Mouse (Mus musculus) embryonic facial prominence, embryonic 12.5 days (tissue): ENCODE measurements around the gene Olfm2. TPM values are rescaled to one million over a fixed set of nuclear protein-coding genes. Genes with fewer than 3 reads are reported as not detected.

Experiments
- ATAC-seq: fragments of 200-750 bp; cut with Nextera tagmentation; 2 replicates; pipeline ENCODE4 v1.8.0; 2017; ENCODE audit not compliant: insufficient number of reproducible peaks, insufficient read depth, low FRiP score, low TSS enrichment
- H3K27ac ChIP-seq: fragments of 300-500 bp; sonication (generic); 2 replicates; pipeline ENCODE4 v1.5.1; 2016; ENCODE audit warnings: mild to moderate bottlenecking
- H3K27me3 ChIP-seq: fragments of 300-500 bp; sonication (generic); 2 replicates; pipeline ENCODE4 v1.6.1; 2016; ENCODE audit warnings: mild to moderate bottlenecking, moderate library complexity
- H3K36me3 ChIP-seq: fragments of 300-500 bp; sonication (generic); 2 replicates; pipeline ENCODE4 v1.6.1; 2016; ENCODE audit warnings: mild to moderate bottlenecking
- H3K4me1 ChIP-seq: fragments of 300-500 bp; sonication (generic); 2 replicates; pipeline ENCODE4 v1.6.1; 2016
- H3K4me2 ChIP-seq: fragments of 300-500 bp; sonication (generic); replicated peaks from 2 replicates; pipeline ENCODE4 v1.6.1; 2016; ENCODE audit warnings: mild to moderate bottlenecking, moderate library complexity
- H3K4me3 ChIP-seq: fragments of 300-500 bp; sonication (generic); 2 replicates; pipeline ENCODE4 v1.5.1; 2016; ENCODE audit warnings: mild to moderate bottlenecking
- H3K9ac ChIP-seq: fragments of 300-500 bp; sonication (generic); 2 replicates; pipeline ENCODE4 v1.6.1; 2016; ENCODE audit warnings: mild to moderate bottlenecking, moderate library complexity
- H3K9me3 ChIP-seq: fragments of 300-500 bp; sonication (generic); 2 replicates; pipeline ENCODE4 v1.6.1; 2016; ENCODE audit warnings: mild to moderate bottlenecking, moderate library complexity
- WGBS: fragments of 180-500 bp; shearing (Covaris S2); methylation state at CpG from one replicate; pipeline ENCODE4 v1.1.7; 2016; 5-methylcytosine and 5-hydroxymethylcytosine counted together
- polyA plus RNA-seq: library from polyadenylated mRNA; unstranded; fragments of >200 nt; fragmentation: Nextera tagmentation; extraction: Ambion mirVana; gene quantifications from 2 replicates; pipeline ENCODE4 v1.2.1, GENCODE M21; 2016

Olfm2 gene
- polyA plus RNA-seq, 1 experiment from 2014 or later, result 9.5 TPM

DNA sequence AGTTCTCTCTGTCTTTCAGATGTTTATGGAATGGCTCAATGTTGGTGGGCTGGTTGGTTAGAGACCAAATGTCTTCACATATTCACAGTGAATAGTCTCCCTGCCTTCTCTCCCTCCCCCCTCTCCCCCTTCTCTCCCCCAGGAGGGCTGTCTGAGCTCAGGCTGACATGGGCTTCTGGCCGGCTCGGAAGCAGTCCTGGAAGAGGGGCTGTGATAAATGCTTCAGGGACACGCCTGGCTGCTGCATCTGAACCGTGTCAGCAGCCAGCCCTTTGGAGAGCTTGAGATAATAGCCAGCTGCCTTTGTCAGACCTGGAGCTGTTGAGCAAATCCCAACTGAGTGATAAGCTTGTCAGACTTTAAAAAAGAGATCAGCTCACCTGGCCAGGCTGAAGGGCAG, 56.2 kb downstream of the Olfm2 start:
- no peak for ATAC-seq
- peaks cover 8% of the 10 kb centered on the region; the same call in 1 of the 2 replicates for H3K27me3 ChIP-seq
- no peak overlapping the region for H3K27ac ChIP-seq
- H3K9ac ChIP-seq, result no peak overlapping the region
- no peak overlapping the region for H3K4me3 ChIP-seq
- H3K4me1 ChIP-seq, result 0 out of 2 replicates have a peak, but pooled peaks cover 7% of the 10 kb centered on the region
- WGBS, result 6% methylated on average over 4 of the region's 4 CpGs
- no peaks in the 10 kb centered on the region for H3K9me3 ChIP-seq
- H3K36me3 ChIP-seq, result no peaks in the 10 kb centered on the region
- H3K4me2 ChIP-seq, result no peak overlapping the region

DNA sequence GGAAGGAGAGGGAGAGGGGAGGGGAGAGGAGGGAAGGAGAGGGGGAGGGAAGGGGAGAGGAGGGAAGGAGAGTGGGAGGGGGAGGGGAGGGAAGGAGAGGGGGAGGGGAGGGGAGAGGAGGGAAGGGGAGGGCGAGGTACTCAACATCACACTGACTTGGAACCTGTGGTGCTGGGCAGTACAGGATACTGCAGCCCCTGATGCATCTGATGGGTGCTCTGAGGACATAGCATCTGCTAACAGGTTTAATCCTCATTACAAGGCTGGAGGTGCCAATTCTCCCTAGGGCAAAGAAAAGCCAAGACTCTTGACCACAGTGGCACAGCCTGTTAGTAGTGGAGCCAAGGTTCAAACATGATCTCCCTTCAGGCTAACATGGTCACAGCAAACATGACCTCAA, 56.7 kb downstream of the Olfm2 start:
- Histone ChIP-seq H3K9ac (no peak overlapping the region), H3K27me3 (peaks cover 6% of the 10 kb centered on the region; the same call in 1 of the 2 replicates), H3K27ac (no peak overlapping the region), H3K4me2 (no peak overlapping the region), H3K36me3 (no peaks in the 10 kb centered on the region), H3K4me3 (no peak overlapping the region), H3K9me3 (no peaks in the 10 kb centered on the region), H3K4me1 (0 out of 2 replicates have a peak, but pooled peaks cover 4% of the 10 kb centered on the region)
- WGBS, result 40% methylated on average over 1 of the region's 1 CpGs
- no peak for ATAC-seq

DNA sequence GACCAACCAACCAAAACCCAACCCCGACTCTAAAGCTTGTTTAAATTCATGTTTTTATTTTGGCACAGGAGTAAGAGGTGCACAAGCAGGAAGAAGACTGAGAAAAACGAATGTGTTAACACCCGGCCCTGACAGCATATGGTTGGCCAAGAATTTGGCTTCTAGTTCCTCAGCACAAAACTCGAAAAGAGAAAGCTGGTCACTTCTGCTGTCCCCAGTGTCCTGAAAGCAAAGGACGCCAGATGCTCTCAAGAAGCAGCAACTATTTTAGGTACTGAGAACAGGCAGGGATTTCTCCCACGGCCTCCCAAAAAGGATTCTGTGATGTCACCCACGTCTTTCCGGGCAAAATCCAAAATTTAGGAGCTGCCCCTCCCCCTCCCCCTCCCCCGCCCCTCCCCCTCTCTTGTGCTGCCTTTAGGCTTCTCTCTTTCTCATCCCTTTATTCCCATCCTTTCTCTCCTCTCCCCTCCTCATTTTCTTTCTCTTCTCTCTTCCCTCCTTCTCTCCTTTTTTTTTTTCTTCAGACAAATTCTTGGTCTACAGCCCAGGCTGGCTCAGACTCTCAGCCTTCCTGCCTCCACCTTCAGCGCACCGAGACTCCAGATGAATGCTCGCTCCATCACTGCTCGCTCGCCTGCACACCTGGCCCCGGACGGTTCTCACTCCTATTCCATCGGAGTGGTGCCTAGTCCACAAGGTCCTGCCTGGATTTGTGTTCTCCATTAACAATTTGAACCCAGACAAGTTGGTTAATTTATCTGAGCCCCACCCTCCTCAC, 60.9 kb downstream of the Olfm2 start:
- Histone ChIP-seq H3K27me3 (no peaks in the 10 kb centered on the region), H3K4me3 (no peak overlapping the region), H3K9ac (no peak overlapping the region), H3K27ac (no peak overlapping the region), H3K36me3 (no peaks in the 10 kb centered on the region), H3K4me2 (no peak overlapping the region), H3K4me1 (0 out of 2 replicates have a peak, but pooled peaks cover 4% of the 10 kb centered on the region), H3K9me3 (no peaks in the 10 kb centered on the region)
- ATAC-seq, result no peak
- WGBS, result 59% methylated on average over 17 of the region's 17 CpGs

GRCm38 (mm10) chr9:20682389-20682722, 63.8 kb downstream of the Olfm2 start:
- Histone ChIP-seq H3K9me3 (no peaks in the 10 kb centered on the region), H3K27ac (no peak overlapping the region), H3K4me3 (no peak overlapping the region), H3K4me1 (no peaks in the 10 kb centered on the region), H3K36me3 (no peaks in the 10 kb centered on the region), H3K9ac (no peak overlapping the region), H3K4me2 (no peak overlapping the region), H3K27me3 (no peaks in the 10 kb centered on the region)
- ATAC-seq, result no peak
- 51% methylated on average over 2 of the region's 2 CpGs for WGBS

DNA sequence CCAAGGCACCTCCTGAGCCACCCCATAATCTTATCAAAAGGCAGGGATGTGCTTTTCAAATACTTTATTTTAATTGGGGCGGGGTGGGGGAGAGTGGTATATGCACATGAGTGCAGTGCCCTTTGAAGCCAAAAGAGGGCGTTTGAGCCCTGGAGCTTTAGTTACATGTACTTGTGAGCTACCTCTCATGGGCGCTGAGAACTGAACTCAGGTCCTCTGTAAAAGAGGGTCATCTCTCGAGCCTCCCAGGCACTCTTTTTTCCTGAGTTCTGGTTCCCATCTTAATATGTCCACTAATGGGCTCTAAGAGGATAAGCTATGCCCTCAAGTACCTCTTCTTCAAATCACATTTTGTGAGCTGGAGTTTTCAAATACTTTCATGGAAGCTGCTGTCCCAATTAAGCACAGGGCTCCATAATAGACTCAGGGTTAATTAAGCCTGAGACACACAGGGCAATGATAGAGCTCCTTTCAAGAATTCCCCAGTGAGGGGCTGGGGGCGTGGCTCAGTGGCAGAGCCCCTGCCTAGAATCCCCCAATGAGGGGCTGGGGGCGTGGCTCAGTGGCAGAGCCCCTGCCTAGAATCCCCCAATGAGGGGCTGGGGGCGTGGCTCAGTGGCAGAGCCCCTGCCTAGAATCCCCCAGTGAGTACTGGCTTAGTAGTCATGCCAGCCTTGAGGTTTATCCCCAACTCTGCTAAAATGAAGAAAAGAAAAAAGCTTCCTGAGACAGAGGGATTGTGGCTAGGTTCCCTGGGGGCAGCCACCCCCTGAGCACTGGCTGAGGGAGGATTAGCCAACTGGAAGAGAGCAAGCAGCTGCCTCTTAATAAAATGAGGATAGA, 64.4 kb downstream of the Olfm2 start:
- no peaks in the 10 kb centered on the region for H3K27me3 ChIP-seq
- 37% methylated on average over 7 of the region's 7 CpGs for WGBS
- H3K9ac ChIP-seq, result no peak overlapping the region
- no peak overlapping the region for H3K27ac ChIP-seq
- H3K4me2 ChIP-seq, result no peak overlapping the region
- H3K4me1 ChIP-seq, result no peaks in the 10 kb centered on the region
- H3K4me3 ChIP-seq, result no peak overlapping the region
- H3K9me3 ChIP-seq, result no peaks in the 10 kb centered on the region
- no peaks in the 10 kb centered on the region for H3K36me3 ChIP-seq
- ATAC-seq, result peak; percentile 52; the same call in 1 of the 2 replicates

DNA sequence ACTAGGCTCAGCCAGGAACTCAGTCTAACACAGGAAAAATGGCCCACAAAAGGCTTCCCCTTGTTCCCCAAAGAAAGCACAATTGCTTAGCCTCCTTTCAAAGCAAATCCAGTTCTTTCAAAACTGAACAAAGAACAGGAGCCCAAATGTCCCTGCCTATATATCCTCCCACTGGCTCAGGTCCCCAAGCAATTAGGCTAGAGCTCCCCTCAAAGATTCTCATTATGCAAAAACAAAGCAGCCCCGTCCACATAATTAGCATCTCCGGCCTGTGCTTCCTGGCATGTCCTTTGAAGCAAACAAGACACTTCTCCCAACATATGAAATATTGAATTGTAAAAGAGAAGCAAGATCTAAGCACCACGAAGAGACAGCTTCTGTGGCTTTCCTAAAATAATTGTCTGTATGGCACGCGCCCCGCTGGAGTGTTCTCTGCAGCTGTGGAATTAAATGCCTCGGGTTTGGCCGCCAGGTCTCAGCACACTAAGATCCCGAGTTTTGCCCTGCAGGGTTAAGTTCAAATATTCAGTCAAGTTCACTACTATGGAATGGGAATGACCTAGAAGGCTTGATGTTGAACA, 65.7 kb downstream of the Olfm2 start:
- Histone ChIP-seq H3K4me1 (no peaks in the 10 kb centered on the region), H3K36me3 (no peaks in the 10 kb centered on the region), H3K9me3 (no peaks in the 10 kb centered on the region), H3K9ac (no peak overlapping the region), H3K27ac (no peak overlapping the region), H3K4me3 (no peak overlapping the region), H3K4me2 (no peak overlapping the region), H3K27me3 (no peaks in the 10 kb centered on the region)
- no peak for ATAC-seq
- WGBS, result 73% methylated on average over 9 of the region's 9 CpGs

DNA sequence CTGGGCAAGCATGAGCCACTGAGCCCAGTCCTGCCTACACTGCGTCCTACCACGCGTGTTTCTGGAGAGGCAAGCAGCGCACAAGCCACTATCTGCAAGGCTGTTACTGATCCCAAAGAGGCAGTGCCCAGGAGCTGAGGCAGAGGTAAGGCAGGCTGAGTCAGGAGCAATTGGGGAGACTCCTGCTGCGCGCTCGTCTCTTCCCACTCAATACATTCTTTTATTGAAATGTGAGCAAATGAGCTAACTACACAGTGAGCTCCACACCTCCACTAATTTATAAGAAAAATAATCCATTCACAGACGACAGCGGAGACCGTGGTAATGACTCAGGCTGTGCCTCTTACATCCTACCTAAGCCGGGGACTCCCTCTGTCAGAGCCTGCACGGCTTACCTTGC, 68.3 kb downstream of the Olfm2 start:
- Histone ChIP-seq H3K36me3 (no peaks in the 10 kb centered on the region), H3K4me3 (no peak overlapping the region), H3K4me1 (no peaks in the 10 kb centered on the region), H3K4me2 (no peak overlapping the region), H3K9ac (no peak overlapping the region), H3K27ac (no peak overlapping the region), H3K9me3 (no peaks in the 10 kb centered on the region), H3K27me3 (no peaks in the 10 kb centered on the region)
- ATAC-seq, result no peak
- WGBS, result 90% methylated on average over 12 of the region's 12 CpGs

DNA sequence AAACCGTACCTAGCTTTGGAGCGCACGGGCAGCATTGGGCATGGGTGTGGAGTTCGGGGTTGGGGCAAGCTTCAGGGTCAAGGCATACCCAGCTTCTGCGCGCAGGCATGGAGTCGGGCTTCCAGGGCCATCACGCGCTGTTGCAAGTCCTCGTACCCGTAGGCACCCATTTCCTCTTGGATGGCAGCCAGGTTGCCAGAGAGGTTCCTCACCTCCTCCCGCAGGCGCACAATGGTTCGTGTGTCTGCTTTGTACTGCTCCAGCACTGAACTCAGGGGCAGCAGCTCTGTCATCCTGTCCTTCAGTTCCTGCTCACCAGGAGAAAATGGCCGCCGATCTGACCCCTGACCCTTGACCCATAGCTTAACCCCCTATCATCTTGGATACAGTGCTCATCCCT, 74.1 kb downstream of the Olfm2 start:
- Histone ChIP-seq H3K4me2 (no peak overlapping the region), H3K4me1 (no peaks in the 10 kb centered on the region), H3K9ac (no peak overlapping the region), H3K9me3 (no peaks in the 10 kb centered on the region), H3K27me3 (no peaks in the 10 kb centered on the region), H3K4me3 (no peak overlapping the region), H3K27ac (no peak overlapping the region), H3K36me3 (no peaks in the 10 kb centered on the region)
- 89% methylated on average over 16 of the region's 16 CpGs for WGBS
- ATAC-seq, result no peak

DNA sequence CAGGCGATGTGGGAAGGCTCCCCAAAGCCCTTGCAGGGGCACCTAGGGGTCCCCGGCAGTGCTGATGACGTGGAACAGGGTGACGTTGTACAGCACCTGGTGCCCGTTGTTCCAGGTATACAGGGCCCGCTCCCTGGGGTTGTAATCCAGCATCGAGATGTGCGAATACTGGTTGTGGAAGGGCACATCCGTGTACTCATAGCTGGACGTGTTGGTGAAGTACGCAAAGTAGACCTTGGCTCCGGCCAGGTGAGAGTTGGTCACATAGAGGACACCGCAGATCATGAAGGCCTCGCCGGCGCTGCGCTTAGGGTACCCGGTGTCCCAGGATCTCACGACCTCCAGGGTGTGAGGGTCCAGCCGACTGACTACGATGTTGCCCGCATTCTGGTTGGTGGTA, 78.1 kb downstream of the Olfm2 start:
- no peak overlapping the region for H3K4me3 ChIP-seq
- no peaks in the 10 kb centered on the region for H3K4me1 ChIP-seq
- peaks cover 21% of the 10 kb centered on the region for H3K36me3 ChIP-seq
- H3K9me3 ChIP-seq, result no peaks in the 10 kb centered on the region
- no peak overlapping the region for H3K9ac ChIP-seq
- ATAC-seq, result no peak
- 92% methylated on average over 22 of the region's 22 CpGs for WGBS
- H3K4me2 ChIP-seq, result no peak overlapping the region
- H3K27me3 ChIP-seq, result no peaks in the 10 kb centered on the region
- no peak overlapping the region for H3K27ac ChIP-seq

DNA sequence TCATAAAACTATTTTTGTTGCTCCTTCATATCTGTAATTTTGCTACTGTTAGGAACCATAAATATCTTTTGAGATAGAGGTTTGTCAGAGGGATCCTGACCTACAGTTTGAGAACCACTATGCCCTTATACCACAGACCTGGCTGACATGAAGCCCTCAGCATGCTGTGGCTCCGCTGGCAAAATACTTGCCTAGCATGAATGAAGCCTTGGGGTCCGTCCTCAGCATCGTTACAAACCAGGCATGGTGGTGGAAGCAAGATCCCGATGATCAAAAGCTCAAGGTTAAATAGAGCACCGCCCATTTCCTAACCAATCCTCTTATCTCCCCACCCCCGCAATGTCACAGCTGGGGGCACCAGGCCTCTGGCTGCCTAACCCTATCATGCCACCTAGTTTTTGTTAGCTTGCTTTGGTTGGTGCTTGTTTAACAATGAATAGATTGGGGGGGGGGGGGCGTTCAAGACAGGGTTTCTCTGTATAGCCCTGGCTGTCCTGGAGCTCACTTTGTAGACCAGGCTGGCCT, 79.6 kb downstream of the Olfm2 start:
- Histone ChIP-seq H3K36me3 (peaks cover 36% of the 10 kb centered on the region), H3K9ac (no peak overlapping the region), H3K4me1 (no peaks in the 10 kb centered on the region), H3K4me3 (no peak overlapping the region), H3K27ac (no peak overlapping the region), H3K4me2 (no peak overlapping the region), H3K9me3 (no peaks in the 10 kb centered on the region), H3K27me3 (no peaks in the 10 kb centered on the region)
- WGBS, result 13% methylated on average over 7 of the region's 7 CpGs
- ATAC-seq, result no peak

DNA sequence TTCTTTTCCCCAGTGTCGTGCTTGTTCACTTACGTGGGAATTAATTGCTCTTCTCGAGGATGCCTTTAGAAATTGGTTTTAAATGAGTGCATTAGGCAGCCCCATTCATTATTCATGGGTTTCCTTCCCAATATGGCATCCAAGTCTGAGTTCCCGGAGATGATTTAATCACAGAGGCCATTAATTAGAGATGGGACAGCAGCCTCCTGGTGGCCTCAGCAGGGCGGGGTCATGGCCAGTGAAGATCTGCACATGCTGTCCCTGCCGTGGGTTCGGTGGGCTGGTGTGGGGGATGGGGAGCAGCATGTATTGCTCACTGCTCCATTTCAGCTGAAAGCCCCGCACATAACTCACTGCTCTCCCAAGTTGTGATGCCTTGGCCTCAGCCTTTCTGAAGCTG, 80.2 kb downstream of the Olfm2 start:
- no peak for ATAC-seq

More for the DNA sequence above, 80.2 kb downstream of the Olfm2 start:
- Histone ChIP-seq H3K27me3 (no peaks in the 10 kb centered on the region), H3K36me3 (peaks cover 43% of the 10 kb centered on the region), H3K4me2 (no peak overlapping the region), H3K4me3 (no peak overlapping the region), H3K9me3 (no peaks in the 10 kb centered on the region), H3K9ac (no peak overlapping the region), H3K4me1 (no peaks in the 10 kb centered on the region), H3K27ac (no peak overlapping the region)
- WGBS, result 36% methylated on average over 8 of the region's 8 CpGs
